Mouse (Mus musculus): ENCODE measurements around the gene Tmx4.

DNA sequence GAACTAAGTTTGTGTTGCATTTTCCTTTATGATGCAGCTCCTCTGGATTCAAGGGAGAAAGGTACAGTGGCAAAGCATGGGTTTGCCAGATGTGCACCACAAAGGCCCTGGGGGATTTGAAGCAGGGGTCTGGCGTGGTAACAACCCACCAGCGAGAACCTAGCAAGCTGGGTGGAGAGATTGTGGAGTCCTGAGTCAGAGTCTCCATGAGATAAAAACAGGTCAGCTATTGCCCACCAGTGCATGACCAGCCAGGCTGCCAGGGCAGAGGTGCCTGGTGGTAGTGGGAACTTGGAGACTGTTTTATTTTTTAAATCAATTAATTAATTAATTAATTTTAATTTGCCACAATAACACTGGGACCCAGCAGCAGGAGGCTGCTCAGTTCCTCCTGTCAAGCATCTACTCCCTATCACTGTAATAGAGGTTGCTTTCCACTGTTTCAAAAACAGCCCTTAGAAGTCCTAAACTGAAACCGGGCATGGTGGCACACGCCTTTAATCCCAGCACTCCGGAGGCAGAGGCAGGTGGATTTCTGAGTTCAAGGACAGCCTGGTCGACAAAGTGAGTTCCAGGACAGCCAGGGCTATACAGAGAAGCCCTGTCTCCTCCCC is 52.8 kb downstream of the Tmx4 start:
- TF ChIP-seq CTCF (IDR thresholded peaks at IDR 0.05; ENCODE audit: low read depth, low read length) (no peak), POLR2A (IDR thresholded peaks at IDR 0.05; ENCODE audit: borderline replicate concordance, low read depth, low read length) (no peak)
